Mouse (Mus musculus) left cerebral cortex, adult 8-10 months (tissue): ENCODE results near the gene Wscd1. TPM values are rescaled to one million over a fixed set of nuclear protein-coding genes. Genes with fewer than 3 reads are reported as not detected.

ENCODE experiments used
- DNase-seq, 2 experiments: peaks; one replicate each; pipeline ENCODE4 v3.0.0; 2022; ENCODE audit warnings: low spot score in 2 of 2
- total RNA-seq, 4 experiments: library from RNA; stranded (reverse); gene quantifications; 2 replicates each; pipeline ENCODE4 v1.2.4; 2022

The Wscd1 gene
- total RNA-seq, 4 experiments from 2014 or later, result 68.6 to 75.8 (median 73.9) TPM

- no peak for DNase-seq
These were observed 20.0 kb downstream of the Wscd1 start for GRCm38 (mm10) chr11:71769744-71770143.

DNA sequence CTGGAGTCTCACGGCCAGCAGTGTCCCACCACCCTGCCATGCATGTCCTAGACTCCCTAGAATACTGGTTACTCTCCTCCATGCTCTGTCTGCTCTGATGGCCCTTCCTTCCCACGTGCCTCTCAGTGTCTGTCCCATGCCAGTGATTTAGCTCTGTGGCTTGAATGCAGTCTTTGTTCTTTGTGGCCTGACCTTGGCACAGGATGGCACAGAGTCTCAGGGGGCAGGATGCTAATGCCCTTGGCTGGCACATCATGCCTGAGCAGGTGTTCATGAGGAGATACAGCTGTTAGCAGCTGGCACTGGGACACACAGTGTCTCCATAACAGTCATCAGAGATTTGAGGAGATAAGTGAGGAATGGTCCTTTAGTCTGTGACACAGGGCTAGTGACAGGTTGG lies 20.8 kb downstream of the Wscd1 start:
- peak in 1 of 2 experiments; percentile 76 for DNase-seq

GRCm38 (mm10) chr11:71771074-71771473 lies 21.4 kb downstream of the Wscd1 start:
- peak in 1 of 2 experiments; percentile 71 for DNase-seq

- no peak for DNase-seq
These were observed 22.3 kb downstream of the Wscd1 start for GRCm38 (mm10) chr11:71772056-71772455.

DNA sequence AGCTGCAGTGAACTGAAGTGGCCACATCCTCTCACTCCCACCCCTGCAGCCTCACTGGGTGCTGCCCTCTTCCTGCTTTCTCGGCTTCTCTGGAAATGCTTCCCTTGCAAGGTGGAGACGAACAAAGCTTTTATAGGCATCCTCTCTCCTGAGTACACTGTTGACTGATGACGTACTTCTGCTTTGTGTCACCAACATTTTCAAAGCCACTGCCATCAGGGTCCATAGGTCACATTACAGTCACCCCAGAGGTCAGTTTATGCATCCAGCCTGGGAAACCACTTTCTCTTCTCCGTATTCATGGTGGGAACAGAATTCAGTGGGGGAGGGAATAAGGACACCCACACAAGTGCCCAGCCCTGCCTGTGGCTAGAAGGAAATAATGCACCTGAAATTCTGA lies 23.1 kb downstream of the Wscd1 start:
- no peak for DNase-seq

- peak in 1 of 2 experiments; percentile 75 for DNase-seq
These were observed 24.5 kb downstream of the Wscd1 start for GRCm38 (mm10) chr11:71773986-71774767.

DNA sequence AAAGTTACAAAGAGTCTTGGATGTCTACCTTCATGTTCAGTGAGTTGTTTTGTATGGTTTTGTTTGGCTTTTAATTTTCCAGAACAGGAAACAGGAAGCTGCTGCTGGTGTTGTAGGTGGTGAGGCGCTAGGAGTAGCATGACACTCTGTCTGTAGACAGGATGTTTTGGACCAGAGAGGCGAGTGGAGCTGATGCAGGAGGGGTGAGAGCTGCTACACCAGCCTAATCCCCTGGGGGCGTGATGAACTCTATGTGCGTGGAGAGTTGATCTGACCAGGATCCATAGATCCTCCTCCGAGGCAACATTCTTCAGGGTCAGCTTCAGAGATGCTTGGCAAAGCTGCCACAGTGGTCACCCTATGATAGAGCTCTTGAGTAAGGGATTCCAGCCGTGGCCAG lies 25.3 kb downstream of the Wscd1 start:
- DNase-seq, result no peak

DNA sequence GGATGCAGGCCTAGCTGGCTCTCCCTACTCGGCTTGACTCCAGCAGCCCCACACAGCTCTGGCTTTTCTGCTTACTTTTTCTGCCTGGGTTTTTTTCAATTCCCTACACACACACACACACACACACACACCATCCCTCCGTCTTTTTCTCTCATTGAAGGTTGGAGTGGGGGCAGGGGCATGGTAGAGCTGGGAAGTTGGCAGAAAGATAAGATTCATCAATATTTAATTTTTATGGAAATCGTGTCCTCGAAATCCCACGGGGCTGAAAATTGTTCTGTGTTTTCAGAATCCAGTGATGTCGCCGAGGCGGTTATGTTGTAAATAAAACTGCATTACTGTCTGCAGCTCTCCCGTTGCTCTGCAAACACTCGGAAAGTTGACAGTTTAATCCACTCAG lies 29.9 kb downstream of the Wscd1 start:
- no peak for DNase-seq

GRCm38 (mm10) chr11:71781737-71782354 lies 32.1 kb downstream of the Wscd1 start:
- no peak for DNase-seq

DNA sequence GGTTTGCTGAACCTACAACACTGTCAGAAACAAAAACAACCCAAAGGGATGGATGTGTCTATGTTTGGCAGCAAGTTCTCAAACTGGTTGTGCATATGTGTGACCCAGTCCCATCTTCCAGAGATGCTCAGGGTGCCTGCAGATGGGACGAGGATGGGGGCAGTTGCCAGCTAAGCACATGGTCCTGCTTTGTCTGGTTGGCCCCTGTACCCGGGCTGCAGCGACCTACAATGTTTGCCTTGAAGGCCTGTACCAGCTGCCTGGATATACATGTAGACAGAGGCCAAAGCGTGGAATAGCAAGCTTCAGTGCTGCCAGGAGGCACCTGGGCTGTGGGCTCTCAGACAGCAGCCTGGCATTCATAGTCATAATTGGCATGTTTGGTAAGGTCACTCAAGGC lies 35.8 kb downstream of the Wscd1 start:
- DNase-seq, result no peak

DNA sequence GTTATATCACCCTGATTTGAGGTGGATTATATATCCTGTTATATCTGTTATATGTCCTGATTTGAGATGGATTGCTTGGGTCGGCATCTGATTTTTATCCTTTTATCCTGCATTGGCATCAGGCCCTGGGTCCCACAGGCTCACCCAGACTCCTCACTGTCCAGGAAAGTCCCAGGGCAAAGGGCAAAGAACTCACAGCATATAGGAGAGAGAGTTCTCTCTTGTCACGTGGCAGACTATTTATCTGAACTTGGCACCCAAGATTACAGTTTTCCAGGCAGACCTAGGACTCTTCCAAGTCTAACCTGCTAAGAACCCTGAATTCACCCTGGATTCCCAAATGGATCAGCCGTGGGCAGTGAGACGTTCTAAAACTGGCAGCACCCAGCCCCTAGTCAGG lies 38.5 kb downstream of the Wscd1 start:
- DNase-seq, result no peak

GRCm38 (mm10) chr11:71790227-71790626 lies 40.5 kb downstream of the Wscd1 start:
- no peak for DNase-seq

GRCm38 (mm10) chr11:71799206-71799605 lies 49.5 kb downstream of the Wscd1 start:
- DNase-seq, result no peak

DNA sequence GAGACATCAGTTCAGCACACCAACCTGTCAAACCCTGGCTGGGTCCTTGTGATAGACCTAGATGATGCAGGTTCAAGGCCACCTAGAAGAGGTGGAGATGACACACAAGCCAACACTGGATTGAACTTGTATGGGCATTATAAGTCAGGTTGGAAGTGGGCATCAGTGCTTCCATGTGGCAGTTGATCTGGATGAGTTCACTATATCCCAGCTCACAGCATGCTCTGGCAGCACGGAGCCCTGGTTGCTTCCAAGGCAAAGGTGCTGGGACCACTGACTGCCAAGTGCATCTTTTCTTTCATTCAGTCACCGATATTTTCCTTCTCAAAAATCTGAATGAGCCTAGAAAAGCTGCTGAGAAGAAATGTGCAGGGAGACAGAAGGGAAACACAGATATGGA lies 58.8 kb downstream of the Wscd1 start:
- DNase-seq, result no peak

GRCm38 (mm10) chr11:71811828-71812227 lies 62.1 kb downstream of the Wscd1 start:
- no peak for DNase-seq

- DNase-seq, result no peak
These were observed 63.2 kb downstream of the Wscd1 start for GRCm38 (mm10) chr11:71812921-71813320.

GRCm38 (mm10) chr11:71814511-71814910 lies 64.8 kb downstream of the Wscd1 start:
- DNase-seq, result no peak

DNA sequence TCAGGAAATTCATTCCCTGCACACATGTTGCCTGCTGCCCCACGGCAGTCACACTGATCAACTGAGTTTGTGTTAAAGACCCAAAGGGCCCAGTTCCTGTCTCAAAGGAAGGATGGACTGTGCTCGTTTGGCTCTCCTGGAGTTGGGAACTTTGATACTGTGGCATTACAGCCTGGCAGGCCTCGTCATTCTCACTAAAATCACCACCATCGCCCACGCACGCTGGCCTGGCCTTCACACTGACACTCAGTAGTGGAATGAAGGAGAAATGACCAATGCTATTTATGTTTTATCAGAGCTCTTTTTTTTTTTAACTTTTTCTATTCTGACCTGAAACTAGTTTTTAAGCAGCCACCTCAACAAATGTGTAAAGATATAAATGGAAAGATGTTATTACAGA lies 65.6 kb downstream of the Wscd1 start:
- no peak for DNase-seq

GRCm38 (mm10) chr11:71816918-71817317 lies 67.2 kb downstream of the Wscd1 start:
- DNase-seq, result no peak

DNA sequence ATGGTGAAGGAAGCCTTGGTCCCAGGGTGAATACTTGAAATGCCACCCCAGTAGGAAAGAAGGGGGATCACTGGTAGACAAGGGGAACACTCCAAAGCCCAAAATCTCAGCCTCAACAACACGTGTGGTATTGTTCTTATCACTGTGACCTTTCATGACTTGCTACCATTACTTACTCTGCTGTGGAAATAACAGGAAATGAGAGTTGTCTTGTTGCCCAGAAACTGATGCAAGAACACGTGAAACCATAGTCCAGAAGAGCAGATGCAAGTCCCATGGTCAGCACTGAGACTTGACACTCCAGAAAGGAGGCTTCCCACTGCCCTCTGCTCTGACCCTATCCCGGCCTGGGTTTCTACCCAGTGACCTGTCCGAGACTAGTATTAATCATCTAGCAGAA lies 67.6 kb downstream of the Wscd1 start:
- no peak for DNase-seq

GRCm38 (mm10) chr11:71818111-71818510 lies 68.4 kb downstream of the Wscd1 start:
- DNase-seq, result no peak

DNA sequence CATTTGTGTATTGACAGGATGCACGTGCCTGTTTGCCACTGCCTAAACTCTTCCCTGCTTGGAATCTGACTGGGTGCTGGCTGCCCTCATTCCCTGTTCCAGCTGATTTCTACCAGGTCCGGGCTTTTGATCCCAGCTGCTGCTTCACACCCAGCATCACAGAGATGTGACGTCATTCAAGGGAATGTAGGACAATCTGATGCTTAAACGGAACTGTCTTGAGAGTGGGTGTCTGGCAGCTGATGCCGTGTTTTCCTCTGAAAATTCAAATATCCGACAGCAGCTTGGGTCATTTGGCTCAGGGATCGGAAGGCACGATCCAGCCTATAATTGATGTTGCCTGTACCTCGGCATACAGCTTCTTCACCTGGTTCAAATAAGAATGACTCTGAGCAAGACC lies 70.2 kb downstream of the Wscd1 start:
- DNase-seq, result no peak

DNA sequence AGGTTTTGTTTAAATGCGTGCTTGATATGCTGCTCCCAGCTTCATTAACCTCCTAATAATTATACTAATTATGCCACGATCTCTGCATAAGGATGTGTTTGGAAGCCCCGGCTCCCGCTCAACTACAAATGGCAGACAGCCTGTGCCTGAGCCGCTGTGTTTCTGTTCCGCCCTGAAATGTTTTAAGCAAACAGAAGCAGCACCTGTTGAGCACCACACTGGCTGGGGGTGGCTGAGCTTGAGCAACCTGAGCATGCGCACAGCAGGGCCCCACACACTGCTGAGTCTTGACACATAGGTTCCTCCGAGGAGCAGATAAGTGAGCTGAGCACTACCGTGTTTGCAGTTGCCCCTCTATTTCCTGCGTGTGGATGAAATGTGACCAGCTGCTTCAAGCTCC lies 71.1 kb downstream of the Wscd1 start:
- peak in 1 of 2 experiments; percentile 17 for DNase-seq
